Mouse (Mus musculus): ENCODE results near the gene Ucn2. TPM values are rescaled to one million over a fixed set of nuclear protein-coding genes. Genes with fewer than 3 reads are reported as not detected.

The Ucn2 gene
- polyA plus RNA-seq, 1 experiment: not detected

GRCm38 (mm10) chr9:109032435-109032834 is 46.6 kb downstream of the Ucn2 start:
- Histone ChIP-seq H3K4me1 (ENCODE audit: control insufficient read depth, insufficient read depth, low read length) (no peaks in the 10 kb centered on the region), H3K27ac (ENCODE audit: insufficient read depth, low read depth, low read length) (no peak overlapping the region), H3K4me3 (ENCODE audit: insufficient read depth, low read depth, low read length) (no peak overlapping the region)
- no peak for TF ChIP-seq POLR2A (IDR thresholded peaks at IDR 0.05; ENCODE audit: insufficient read depth, low read depth, low read length)
- TF ChIP-seq CTCF (IDR thresholded peaks at IDR 0.05; ENCODE audit: insufficient read depth, low read depth, low read length): no peak
- WGBS: 82% methylated on average over 6 of the region's 6 CpGs

Other genes with a start within 250 kb of the Ucn2 start
- not detected in 2 replicates for gene Ip6k2, start 202.2 kb upstream of the Ucn2 start, polyA plus RNA-seq (2012; ENCODE audit: insufficient read depth, insufficient read length, low replicate concordance, missing spikeins)
- not detected in 2 replicates for gene Nckipsd, start 177.6 kb upstream of the Ucn2 start, polyA plus RNA-seq (2012; ENCODE audit: insufficient read depth, insufficient read length, low replicate concordance, missing spikeins)
- gene Celsr3, start 159.7 kb upstream of the Ucn2 start, polyA plus RNA-seq (2012; ENCODE audit: insufficient read depth, insufficient read length, low replicate concordance, missing spikeins): not detected in 2 replicates
- not detected in 2 replicates for gene Slc26a6, start 132.7 kb upstream of the Ucn2 start, polyA plus RNA-seq (2012; ENCODE audit: insufficient read depth, insufficient read length, low replicate concordance, missing spikeins)
- gene Tmem89, start 71.4 kb upstream of the Ucn2 start, polyA plus RNA-seq (2012; ENCODE audit: insufficient read depth, insufficient read length, low replicate concordance, missing spikeins): not detected in 2 replicates
- gene Uqcrc1, start 49.4 kb upstream of the Ucn2 start, polyA plus RNA-seq (2012; ENCODE audit: insufficient read depth, insufficient read length, low replicate concordance, missing spikeins): 636 and 722 TPM in 2 replicates
- gene Col7a1, start 32.4 kb upstream of the Ucn2 start, polyA plus RNA-seq (2012; ENCODE audit: insufficient read depth, insufficient read length, low replicate concordance, missing spikeins): not detected in 2 replicates
- not detected in 2 replicates for gene Pfkfb4, start 5.8 kb downstream of the Ucn2 start, polyA plus RNA-seq (2012; ENCODE audit: insufficient read depth, insufficient read length, low replicate concordance, missing spikeins)
- not detected in 2 replicates for gene Shisa5, start 52.6 kb downstream of the Ucn2 start, polyA plus RNA-seq (2012; ENCODE audit: insufficient read depth, insufficient read length, low replicate concordance, missing spikeins)
- gene Trex1, start 73.7 kb downstream of the Ucn2 start, polyA plus RNA-seq (2012; ENCODE audit: insufficient read depth, insufficient read length, low replicate concordance, missing spikeins): not detected in 2 replicates
- not detected in 2 replicates for gene Atrip, start 88.1 kb downstream of the Ucn2 start, polyA plus RNA-seq (2012; ENCODE audit: insufficient read depth, insufficient read length, low replicate concordance, missing spikeins)
- gene Ccdc51, start 96.5 kb downstream of the Ucn2 start, polyA plus RNA-seq (2012; ENCODE audit: insufficient read depth, insufficient read length, low replicate concordance, missing spikeins): not detected in 2 replicates
- gene Tma7, start 96.6 kb downstream of the Ucn2 start, polyA plus RNA-seq (2012; ENCODE audit: insufficient read depth, insufficient read length, low replicate concordance, missing spikeins): not detected in 2 replicates
- not detected in 2 replicates for gene Plxnb1, start 109.4 kb downstream of the Ucn2 start, polyA plus RNA-seq (2012; ENCODE audit: insufficient read depth, insufficient read length, low replicate concordance, missing spikeins)
- gene Fbxw21, start 176.0 kb downstream of the Ucn2 start, polyA plus RNA-seq (2012; ENCODE audit: insufficient read depth, insufficient read length, low replicate concordance, missing spikeins): not detected in 2 replicates
- gene Fbxw13, start 210.0 kb downstream of the Ucn2 start, polyA plus RNA-seq (2012; ENCODE audit: insufficient read depth, insufficient read length, low replicate concordance, missing spikeins): not detected in 2 replicates
- gene Fbxw20, start 248.7 kb downstream of the Ucn2 start, polyA plus RNA-seq (2012; ENCODE audit: insufficient read depth, insufficient read length, low replicate concordance, missing spikeins): not detected in 2 replicates